Mouse (Mus musculus): ENCODE measurements at regions not wholly inside any gene's neighbourhood (a gene's known extent, or its start where the extent isn't known, plus 50 kb on each side); places are given as distances from the start of the nearest gene placed in this dataset.

DNA sequence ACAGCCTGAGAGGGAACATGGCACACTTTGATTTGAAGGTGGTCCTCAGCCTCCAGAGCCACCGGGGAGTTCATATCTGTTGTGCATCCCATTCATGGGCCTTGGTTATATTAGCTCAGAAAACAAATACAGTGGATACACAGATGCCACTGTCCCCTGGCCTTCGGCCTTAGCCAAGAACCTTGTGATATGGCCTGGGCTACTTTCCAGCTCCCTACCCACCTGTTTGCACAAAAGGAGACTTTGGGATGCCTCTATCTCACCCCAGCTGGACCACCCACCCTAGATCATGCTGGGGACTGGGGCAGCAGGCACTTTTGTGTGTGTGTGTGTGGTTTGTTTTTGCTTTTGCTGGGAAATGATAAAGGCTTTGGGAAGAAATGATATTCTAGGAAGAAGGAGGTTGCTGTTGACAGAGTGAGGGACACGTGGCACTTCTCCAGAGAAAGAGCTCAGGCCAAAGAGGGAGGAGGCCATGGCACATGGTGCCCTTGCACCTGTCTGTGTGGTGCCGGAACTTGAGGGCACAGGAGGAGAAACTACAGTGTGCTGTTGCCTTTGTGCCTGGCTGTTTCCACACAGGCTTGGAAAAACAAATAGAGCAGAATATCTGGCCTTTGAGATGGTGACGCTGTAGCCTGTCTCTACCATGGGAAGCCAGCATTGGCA, 135.6 kb upstream of the Id2 start:
- Histone ChIP-seq H3K36me3 (ENCODE audit: control insufficient read depth, insufficient read depth, low read length) (no peaks in the 10 kb centered on the region), H3K4me2 (replicated peaks; ENCODE audit: low read depth, low read length) (no peak overlapping the region), H3K27me3 (ENCODE audit: control insufficient read depth, insufficient read depth, low read length) (no peaks in the 10 kb centered on the region), H3K9me3 (ENCODE audit: control insufficient read depth, low read depth, low read length) (no peaks in the 10 kb centered on the region), H3K27ac (ENCODE audit: low read length) (no peak overlapping the region), H3K4me3 (ENCODE audit: low read depth, low read length) (no peak overlapping the region), H3K9ac (replicated peaks; ENCODE audit: low read depth, low read length) (no peak overlapping the region), H3K4me1 (ENCODE audit: control insufficient read depth, insufficient read depth, low read length) (peaks cover 8% of the 10 kb centered on the region)
- no peak for ATAC-seq (ENCODE audit: insufficient number of reproducible peaks, insufficient read depth, low FRiP score, low read depth)
- 70% methylated on average over 5 of the region's 5 CpGs for WGBS

DNA sequence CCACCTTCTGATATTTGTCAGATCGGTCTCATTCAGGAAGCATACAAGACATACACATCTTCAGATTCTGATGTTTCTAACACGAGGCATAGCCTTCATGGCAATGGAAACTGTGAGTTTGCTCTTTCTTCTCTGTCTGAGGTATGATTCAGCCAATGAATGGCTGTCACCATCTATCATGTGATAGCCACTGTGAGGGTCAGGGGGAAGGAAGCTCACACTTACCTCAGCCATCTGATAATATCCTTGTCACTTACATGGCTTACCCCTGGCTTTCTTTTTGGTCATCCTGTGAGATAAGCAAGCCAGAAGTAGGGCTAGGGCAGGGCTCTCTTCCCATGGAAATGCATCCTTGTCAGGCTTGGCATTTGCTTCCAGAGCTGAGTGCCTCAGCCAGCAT, 131.8 kb upstream of the Id2 start:
- no peaks in the 10 kb centered on the region for H3K36me3 ChIP-seq (ENCODE audit: control insufficient read depth, insufficient read depth, low read length)
- no peak overlapping the region for H3K4me3 ChIP-seq (ENCODE audit: low read depth, low read length)
- no peaks in the 10 kb centered on the region for H3K4me1 ChIP-seq (ENCODE audit: control insufficient read depth, insufficient read depth, low read length)
- H3K27ac ChIP-seq (ENCODE audit: low read length): no peak overlapping the region
- H3K9ac ChIP-seq (replicated peaks; ENCODE audit: low read depth, low read length): no peak overlapping the region
- no peak overlapping the region for H3K4me2 ChIP-seq (replicated peaks; ENCODE audit: low read depth, low read length)
- ATAC-seq (ENCODE audit: insufficient number of reproducible peaks, insufficient read depth, low FRiP score, low read depth): no peak
- 76% methylated on average over 2 of the region's 2 CpGs for whole genome bisulfite sequencing
- H3K27me3 ChIP-seq (ENCODE audit: control insufficient read depth, insufficient read depth, low read length): no peaks in the 10 kb centered on the region
- no peaks in the 10 kb centered on the region for H3K9me3 ChIP-seq (ENCODE audit: control insufficient read depth, low read depth, low read length)

DNA sequence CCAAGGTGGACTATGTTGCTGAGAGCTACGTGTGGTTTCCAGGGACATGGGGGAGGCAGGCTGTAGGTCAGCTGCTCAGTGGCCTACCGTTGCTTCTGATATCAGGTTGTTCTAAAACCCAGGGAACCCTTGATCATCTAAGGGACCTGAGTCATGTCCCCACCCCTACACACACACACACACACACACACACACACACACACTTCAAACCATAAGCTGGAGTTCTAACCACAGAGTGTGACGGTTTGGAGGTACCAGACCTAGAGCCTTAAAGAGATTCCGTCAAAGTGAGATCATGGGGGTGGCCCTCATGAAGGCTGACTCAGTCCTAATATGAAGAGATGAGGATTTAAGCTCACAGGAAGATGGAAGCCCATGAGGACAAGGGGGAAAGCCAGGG, 130.8 kb upstream of the Id2 start:
- Histone ChIP-seq H3K4me1 (ENCODE audit: control insufficient read depth, insufficient read depth, low read length) (no peaks in the 10 kb centered on the region), H3K27me3 (ENCODE audit: control insufficient read depth, insufficient read depth, low read length) (no peaks in the 10 kb centered on the region), H3K36me3 (ENCODE audit: control insufficient read depth, insufficient read depth, low read length) (no peaks in the 10 kb centered on the region), H3K4me2 (replicated peaks; ENCODE audit: low read depth, low read length) (no peak overlapping the region), H3K4me3 (ENCODE audit: low read depth, low read length) (no peak overlapping the region), H3K9ac (replicated peaks; ENCODE audit: low read depth, low read length) (no peak overlapping the region), H3K9me3 (ENCODE audit: control insufficient read depth, low read depth, low read length) (no peaks in the 10 kb centered on the region), H3K27ac (ENCODE audit: low read length) (no peak overlapping the region)
- WGBS: 92% methylated on average over 4 of the region's 4 CpGs
- no peak for ATAC-seq (ENCODE audit: insufficient number of reproducible peaks, insufficient read depth, low FRiP score, low read depth)

DNA sequence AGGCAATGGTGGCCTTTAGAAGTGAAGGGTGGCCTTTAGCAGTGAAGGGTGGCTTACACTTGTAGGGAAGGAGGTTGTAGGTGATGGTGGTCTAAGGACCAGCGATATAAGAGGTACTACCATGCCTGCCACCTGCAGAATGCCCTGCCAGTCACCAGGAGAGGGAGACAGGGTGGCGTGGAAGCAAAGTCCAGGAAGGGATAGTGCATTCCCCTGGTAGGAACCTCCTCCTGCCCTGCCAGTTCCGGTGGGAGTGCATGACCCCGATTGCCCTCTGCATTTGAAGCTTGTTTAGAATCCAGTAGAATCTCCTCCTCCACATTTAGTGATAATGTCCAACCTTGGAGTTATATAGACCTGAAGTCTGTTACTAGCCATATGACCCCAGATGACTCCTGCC, 127.7 kb upstream of the Id2 start:
- no peaks in the 10 kb centered on the region for H3K9me3 ChIP-seq (ENCODE audit: control insufficient read depth, low read depth, low read length)
- no peak overlapping the region for H3K27ac ChIP-seq (ENCODE audit: low read length)
- WGBS: 68% methylated on average over 4 of the region's 4 CpGs
- no peak overlapping the region for H3K9ac ChIP-seq (replicated peaks; ENCODE audit: low read depth, low read length)
- no peak for ATAC-seq (ENCODE audit: insufficient number of reproducible peaks, insufficient read depth, low FRiP score, low read depth)
- 0 out of 2 replicates have a peak, but pooled peaks cover 6% of the 10 kb centered on the region for H3K4me1 ChIP-seq (ENCODE audit: control insufficient read depth, insufficient read depth, low read length)
- H3K4me3 ChIP-seq (ENCODE audit: low read depth, low read length): no peak overlapping the region
- H3K27me3 ChIP-seq (ENCODE audit: control insufficient read depth, insufficient read depth, low read length): no peaks in the 10 kb centered on the region
- no peaks in the 10 kb centered on the region for H3K36me3 ChIP-seq (ENCODE audit: control insufficient read depth, insufficient read depth, low read length)
- H3K4me2 ChIP-seq (replicated peaks; ENCODE audit: low read depth, low read length): no peak overlapping the region

DNA sequence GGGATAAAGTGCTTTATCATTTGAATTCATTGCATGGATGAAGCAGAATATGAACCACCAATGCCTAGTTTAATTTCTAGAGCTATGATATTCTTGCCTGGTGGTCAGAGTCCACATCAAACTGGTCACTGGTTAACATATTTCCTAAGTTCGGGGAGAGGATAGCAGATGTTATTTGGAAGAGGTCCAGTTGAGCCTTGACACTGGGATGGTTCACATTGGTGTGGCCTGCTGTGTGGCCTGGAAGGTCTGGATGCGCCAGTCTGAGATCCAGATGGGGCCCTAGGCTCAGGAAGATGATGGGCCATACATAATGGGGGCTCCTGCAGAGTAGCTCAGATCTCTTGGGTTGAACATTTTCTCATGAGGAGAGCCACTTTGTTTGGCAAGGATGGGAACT, 127.3 kb upstream of the Id2 start:
- Histone ChIP-seq H3K27me3 (ENCODE audit: control insufficient read depth, insufficient read depth, low read length) (no peaks in the 10 kb centered on the region), H3K9me3 (ENCODE audit: control insufficient read depth, low read depth, low read length) (no peaks in the 10 kb centered on the region), H3K4me2 (replicated peaks; ENCODE audit: low read depth, low read length) (no peak overlapping the region), H3K4me3 (ENCODE audit: low read depth, low read length) (no peak overlapping the region), H3K36me3 (ENCODE audit: control insufficient read depth, insufficient read depth, low read length) (no peaks in the 10 kb centered on the region), H3K9ac (replicated peaks; ENCODE audit: low read depth, low read length) (no peak overlapping the region), H3K4me1 (ENCODE audit: control insufficient read depth, insufficient read depth, low read length) (0 out of 2 replicates have a peak, but pooled peaks cover 6% of the 10 kb centered on the region), H3K27ac (ENCODE audit: low read length) (no peak overlapping the region)
- 83% methylated on average over 2 of the region's 2 CpGs for WGBS
- ATAC-seq (ENCODE audit: insufficient number of reproducible peaks, insufficient read depth, low FRiP score, low read depth): no peak

DNA sequence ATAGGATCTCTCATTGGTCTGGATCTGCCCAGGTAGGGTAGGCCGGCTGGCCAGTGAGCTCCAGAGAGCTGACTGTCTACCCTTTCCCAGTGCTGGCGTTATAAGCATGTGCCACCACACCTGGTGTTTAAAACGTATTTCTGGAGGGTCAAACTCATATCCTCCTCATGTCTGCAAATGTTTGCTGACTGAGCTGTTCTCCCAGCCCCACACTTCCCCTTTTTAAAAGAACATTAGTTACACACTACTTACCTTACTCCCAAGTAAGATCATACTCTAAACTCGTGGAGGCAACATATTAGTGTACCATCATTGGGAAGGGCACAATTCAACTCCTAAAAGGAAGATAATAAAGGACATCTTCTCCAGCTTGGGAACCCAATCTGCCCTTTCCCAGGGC, 126.6 kb upstream of the Id2 start:
- Histone ChIP-seq H3K4me3 (ENCODE audit: low read depth, low read length) (no peak overlapping the region), H3K9me3 (ENCODE audit: control insufficient read depth, low read depth, low read length) (no peaks in the 10 kb centered on the region), H3K27ac (ENCODE audit: low read length) (no peak overlapping the region), H3K27me3 (ENCODE audit: control insufficient read depth, insufficient read depth, low read length) (no peaks in the 10 kb centered on the region), H3K4me1 (ENCODE audit: control insufficient read depth, insufficient read depth, low read length) (0 out of 2 replicates have a peak, but pooled peaks cover 6% of the 10 kb centered on the region), H3K9ac (replicated peaks; ENCODE audit: low read depth, low read length) (no peak overlapping the region), H3K4me2 (replicated peaks; ENCODE audit: low read depth, low read length) (no peak overlapping the region), H3K36me3 (ENCODE audit: control insufficient read depth, insufficient read depth, low read length) (no peaks in the 10 kb centered on the region)
- WGBS: 74% methylated on average over 4 of the region's 4 CpGs
- ATAC-seq (ENCODE audit: insufficient number of reproducible peaks, insufficient read depth, low FRiP score, low read depth): no peak

DNA sequence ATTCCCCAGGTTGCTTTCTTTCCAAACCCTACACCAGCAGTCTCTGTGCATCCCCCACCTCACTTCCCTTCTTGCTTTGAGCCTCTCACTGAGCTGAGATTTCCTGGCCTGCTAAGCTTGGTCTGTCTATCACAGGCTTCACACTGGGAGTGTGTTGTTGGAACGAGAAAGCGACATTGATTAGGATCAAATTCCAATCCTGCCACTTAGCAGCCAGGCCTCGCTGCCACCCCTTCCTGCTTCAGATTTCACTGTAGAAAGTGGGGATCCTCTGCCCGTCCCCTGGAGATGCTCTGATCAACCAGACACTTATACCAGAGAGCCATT, 123.8 kb upstream of the Id2 start:
- Histone ChIP-seq H3K4me1 (ENCODE audit: control insufficient read depth, insufficient read depth, low read length) (peaks cover 9% of the 10 kb centered on the region; the same call in 1 of the 2 replicates), H3K9ac (replicated peaks; ENCODE audit: low read depth, low read length) (no peak overlapping the region), H3K27me3 (ENCODE audit: control insufficient read depth, insufficient read depth, low read length) (no peaks in the 10 kb centered on the region), H3K9me3 (ENCODE audit: control insufficient read depth, low read depth, low read length) (no peaks in the 10 kb centered on the region), H3K4me2 (replicated peaks; ENCODE audit: low read depth, low read length) (no peak overlapping the region), H3K36me3 (ENCODE audit: control insufficient read depth, insufficient read depth, low read length) (no peaks in the 10 kb centered on the region), H3K27ac (ENCODE audit: low read length) (no peak overlapping the region), H3K4me3 (ENCODE audit: low read depth, low read length) (no peak overlapping the region)
- WGBS: 60% methylated on average over 4 of the region's 4 CpGs
- no peak for ATAC-seq (ENCODE audit: insufficient number of reproducible peaks, insufficient read depth, low FRiP score, low read depth)

DNA sequence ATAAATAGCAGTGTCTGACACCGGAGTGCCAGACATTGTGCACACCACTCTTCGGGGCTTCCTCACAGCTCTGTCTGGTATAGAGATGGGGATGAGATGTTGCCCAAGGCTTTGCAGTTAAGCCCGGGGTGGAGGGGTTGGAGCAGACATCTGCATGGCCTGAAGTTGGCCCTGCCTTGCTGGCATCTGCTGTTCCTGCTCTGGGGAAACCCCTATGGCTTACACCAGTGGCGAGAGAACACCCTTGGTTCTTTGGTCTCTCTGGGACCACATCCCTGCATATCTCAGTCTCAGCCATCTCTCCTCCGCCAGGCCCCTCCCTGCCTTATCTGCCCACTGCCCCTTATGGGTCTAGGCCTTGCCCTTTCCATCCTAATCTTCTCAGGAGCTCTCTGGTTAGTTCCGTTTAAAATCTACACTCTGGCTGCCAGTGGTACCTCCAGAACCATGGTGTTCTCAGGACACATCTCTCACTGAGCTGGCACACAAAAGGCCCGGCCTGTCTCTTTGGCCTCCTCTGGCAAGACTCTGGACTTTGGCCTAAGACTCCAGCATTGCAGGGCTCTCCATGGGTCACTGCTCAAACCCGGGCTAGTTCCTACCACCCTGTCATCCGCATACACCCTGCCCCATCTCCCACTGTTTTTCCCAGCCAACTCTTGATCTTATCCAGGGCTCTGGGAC, 123.3 kb upstream of the Id2 start:
- no peak for ATAC-seq (ENCODE audit: insufficient number of reproducible peaks, insufficient read depth, low FRiP score, low read depth)
- Histone ChIP-seq H3K4me3 (ENCODE audit: low read depth, low read length) (no peak overlapping the region), H3K4me1 (ENCODE audit: control insufficient read depth, insufficient read depth, low read length) (peaks cover 9% of the 10 kb centered on the region; the same call in 1 of the 2 replicates)

DNA sequence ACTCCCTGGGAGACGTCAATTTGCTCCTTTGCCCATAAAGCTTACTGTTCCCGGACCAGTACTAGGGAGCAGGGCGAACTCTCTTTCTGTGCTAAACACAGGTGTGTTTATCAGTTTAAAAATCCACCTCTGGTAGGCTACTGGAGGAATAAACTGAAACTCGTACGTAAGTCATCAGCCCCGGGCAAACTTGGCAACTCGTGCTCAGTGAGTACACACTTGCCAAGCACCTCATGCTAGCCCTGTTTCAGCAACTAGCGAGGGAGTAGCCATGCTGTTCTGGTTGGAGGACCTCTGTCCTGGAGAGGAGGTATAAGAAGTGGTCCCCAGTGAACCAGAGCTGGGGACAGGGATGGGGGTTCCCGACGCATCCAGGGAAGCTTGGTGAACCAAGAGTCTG, 122.6 kb upstream of the Id2 start:
- Histone ChIP-seq H3K9me3 (ENCODE audit: control insufficient read depth, low read depth, low read length) (no peaks in the 10 kb centered on the region), H3K4me1 (ENCODE audit: control insufficient read depth, insufficient read depth, low read length) (peaks cover 9% of the 10 kb centered on the region; the same call in 1 of the 2 replicates), H3K9ac (replicated peaks; ENCODE audit: low read depth, low read length) (no peak overlapping the region), H3K36me3 (ENCODE audit: control insufficient read depth, insufficient read depth, low read length) (no peaks in the 10 kb centered on the region), H3K4me3 (ENCODE audit: low read depth, low read length) (no peak overlapping the region), H3K27me3 (ENCODE audit: control insufficient read depth, insufficient read depth, low read length) (no peaks in the 10 kb centered on the region), H3K4me2 (replicated peaks; ENCODE audit: low read depth, low read length) (no peak overlapping the region), H3K27ac (ENCODE audit: low read length) (no peak overlapping the region)
- no peak for ATAC-seq (ENCODE audit: insufficient number of reproducible peaks, insufficient read depth, low FRiP score, low read depth)
- 75% methylated on average over 10 of the region's 10 CpGs for WGBS

More for the DNA sequence above, 123.3 kb upstream of the Id2 start:
- Histone ChIP-seq H3K27me3 (ENCODE audit: control insufficient read depth, insufficient read depth, low read length) (no peaks in the 10 kb centered on the region), H3K36me3 (ENCODE audit: control insufficient read depth, insufficient read depth, low read length) (no peaks in the 10 kb centered on the region), H3K27ac (ENCODE audit: low read length) (no peak overlapping the region), H3K9ac (replicated peaks; ENCODE audit: low read depth, low read length) (no peak overlapping the region), H3K9me3 (ENCODE audit: control insufficient read depth, low read depth, low read length) (no peaks in the 10 kb centered on the region), H3K4me2 (replicated peaks; ENCODE audit: low read depth, low read length) (no peak overlapping the region)
- WGBS: 75% methylated on average over 9 of the region's 9 CpGs
